Mouse (Mus musculus) heart, embryonic 12.5 days (tissue): Measurements from ENCODE around the gene Prom2. TPM values are rescaled to one million over a fixed set of nuclear protein-coding genes. Genes with fewer than 3 reads are reported as not detected.
A peak's percentile ranks its signal among the peaks of the same experiment; 100 is the strongest.

Experiments
- ATAC-seq: fragments of 200-750 bp; cut with Nextera tagmentation; 2 replicates; pipeline ENCODE4 v1.8.0; 2017; ENCODE audit warnings: moderate TSS enrichment, moderate library complexity; ENCODE audit not compliant: insufficient number of reproducible peaks, low FRiP score
- H3K27ac ChIP-seq: fragments of 300-500 bp; sonication (generic); 2 replicates; pipeline ENCODE4 v1.5.1; 2016; ENCODE audit warnings: mild to moderate bottlenecking, moderate library complexity; ENCODE audit not compliant: poor library complexity, severe bottlenecking
- H3K27me3 ChIP-seq: fragments of 300-500 bp; sonication (generic); replicated peaks from 2 replicates; pipeline ENCODE4 v1.6.1; 2016; ENCODE audit warnings: mild to moderate bottlenecking, moderate library complexity
- H3K36me3 ChIP-seq: fragments of 300-500 bp; sonication (generic); 2 replicates; pipeline ENCODE4 v1.6.1; 2016; ENCODE audit warnings: mild to moderate bottlenecking, moderate library complexity
- H3K4me1 ChIP-seq: fragments of 300-500 bp; sonication (generic); replicated peaks from 2 replicates; pipeline ENCODE4 v1.6.1; 2016; ENCODE audit warnings: mild to moderate bottlenecking
- H3K4me2 ChIP-seq: fragments of 300-500 bp; sonication (generic); 2 replicates; pipeline ENCODE4 v1.6.1; 2016; ENCODE audit warnings: mild to moderate bottlenecking, moderate library complexity
- H3K4me3 ChIP-seq: fragments of 300-500 bp; sonication (generic); 2 replicates; pipeline ENCODE4 v1.5.1; 2016; ENCODE audit warnings: mild to moderate bottlenecking
- H3K9ac ChIP-seq: fragments of 300-500 bp; sonication (generic); 2 replicates; pipeline ENCODE4 v1.6.1; 2016; ENCODE audit warnings: mild to moderate bottlenecking, moderate library complexity
- H3K9me3 ChIP-seq: fragments of 300-500 bp; sonication (generic); replicated peaks from 2 replicates; pipeline ENCODE4 v1.6.1; 2016; ENCODE audit warnings: mild to moderate bottlenecking, moderate library complexity
- WGBS: fragments of 180-500 bp; shearing (Covaris S2); methylation state at CpG from one replicate; pipeline ENCODE4 v1.1.7; 2016; 5-methylcytosine and 5-hydroxymethylcytosine counted together
- polyA plus RNA-seq: library from polyadenylated mRNA; unstranded; fragments of >200 nt; fragmentation: Nextera tagmentation; extraction: Ambion mirVana; gene quantifications from 2 replicates; pipeline ENCODE4 v1.2.1, GENCODE M21; 2016

The Prom2 gene
- polyA plus RNA-seq, result 0.19 and 0.21 TPM in 2 replicates

GRCm38 (mm10) chr2:127541185-127541584 lies at the start of gene Prom2:
Gene Prom2 (minus strand): TSS chr2:127541467.
- Histone ChIP-seq H3K27ac (no peak within 1 kb of the TSS), H3K9me3 (no peaks in the 10 kb centered on the region), H3K4me2 (peak within 1 kb of the TSS; percentile 37), H3K27me3 (peaks cover 89% of the 10 kb centered on the region), H3K4me3 (peak within 1 kb of the TSS; percentile 15), H3K9ac (no peak within 1 kb of the TSS), H3K4me1 (0 out of 2 replicates have a peak, but pooled peaks cover 6% of the 10 kb centered on the region), H3K36me3 (no peaks in the 10 kb centered on the region)
- 0 out of 2 replicates have a peak, but pooled peaks have one; percentile 27 for ATAC-seq
- 2% methylated on average over 29 of the region's 29 CpGs for WGBS

DNA sequence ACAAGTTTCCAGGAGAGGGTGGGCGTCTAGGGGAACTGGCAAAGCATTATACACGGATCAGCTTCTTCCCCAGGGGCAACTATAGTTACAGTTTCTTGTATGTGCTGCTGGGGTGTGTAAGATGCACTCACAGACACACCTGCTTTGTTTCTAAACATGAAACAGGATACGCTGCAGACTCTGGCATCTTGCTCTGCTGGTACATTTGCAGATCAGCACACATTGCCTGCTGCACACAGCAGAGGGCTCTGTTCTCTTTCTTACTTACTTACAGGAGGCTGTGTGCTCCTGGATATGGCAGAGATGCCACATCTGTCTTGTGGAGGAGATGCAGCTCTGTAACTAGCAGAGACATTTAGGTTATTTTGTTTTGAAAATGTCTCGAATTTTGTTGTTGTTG lies 49.6 kb upstream of the Prom2 start:
- H3K4me2 ChIP-seq, result no peak overlapping the region
- H3K9me3 ChIP-seq, result no peaks in the 10 kb centered on the region
- H3K27me3 ChIP-seq, result no peaks in the 10 kb centered on the region
- no peak overlapping the region for H3K27ac ChIP-seq
- H3K9ac ChIP-seq, result no peak overlapping the region
- ATAC-seq, result no peak
- WGBS, result 67% methylated on average over 4 of the region's 4 CpGs
- peaks cover 46% of the 10 kb centered on the region for H3K36me3 ChIP-seq
- no peak overlapping the region for H3K4me3 ChIP-seq
- H3K4me1 ChIP-seq, result peaks cover 20% of the 10 kb centered on the region

DNA sequence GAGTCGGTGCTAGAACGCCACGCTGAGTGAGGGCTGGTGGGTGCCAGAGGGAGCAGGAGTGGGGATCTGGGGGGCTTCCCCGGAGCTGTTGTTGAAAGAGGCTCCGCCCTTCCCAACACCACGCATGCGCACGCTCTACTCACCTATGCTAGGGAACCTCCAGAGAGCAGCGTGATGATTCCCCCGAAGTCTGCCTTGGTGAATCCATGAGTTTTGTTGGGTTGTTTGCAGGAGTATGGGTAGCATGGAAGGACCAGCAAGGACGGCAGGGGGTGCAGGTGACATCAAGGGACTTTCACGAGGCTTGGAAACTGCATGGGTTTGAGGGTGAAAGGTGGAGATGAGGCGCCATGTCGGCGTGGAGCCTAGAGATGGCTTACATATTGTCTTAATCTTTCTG lies 48.9 kb upstream of the Prom2 start:
- 67% methylated on average over 15 of the region's 15 CpGs for WGBS
- no peak for ATAC-seq

GRCm38 (mm10) chr2:127588897-127589296 lies 47.6 kb upstream of the Prom2 start:
- H3K9me3 ChIP-seq, result no peaks in the 10 kb centered on the region
- H3K27me3 ChIP-seq, result no peaks in the 10 kb centered on the region
- 92% methylated on average over 9 of the region's 9 CpGs for WGBS
- H3K4me3 ChIP-seq, result no peak overlapping the region
- H3K36me3 ChIP-seq, result peaks cover 27% of the 10 kb centered on the region
- no peak overlapping the region for H3K4me2 ChIP-seq
- H3K27ac ChIP-seq, result no peak overlapping the region
- peaks cover 26% of the 10 kb centered on the region for H3K4me1 ChIP-seq
- no peak for ATAC-seq
- no peak overlapping the region for H3K9ac ChIP-seq

More for the DNA sequence above, 48.9 kb upstream of the Prom2 start:
- H3K9me3 ChIP-seq, result no peaks in the 10 kb centered on the region
- H3K4me3 ChIP-seq, result no peak overlapping the region
- H3K36me3 ChIP-seq, result peaks cover 39% of the 10 kb centered on the region
- no peak overlapping the region for H3K27ac ChIP-seq
- no peak overlapping the region for H3K9ac ChIP-seq
- H3K4me1 ChIP-seq, result peaks cover 20% of the 10 kb centered on the region
- peak overlapping the region; percentile 20; the same call in 1 of the 2 replicates for H3K4me2 ChIP-seq
- no peaks in the 10 kb centered on the region for H3K27me3 ChIP-seq

DNA sequence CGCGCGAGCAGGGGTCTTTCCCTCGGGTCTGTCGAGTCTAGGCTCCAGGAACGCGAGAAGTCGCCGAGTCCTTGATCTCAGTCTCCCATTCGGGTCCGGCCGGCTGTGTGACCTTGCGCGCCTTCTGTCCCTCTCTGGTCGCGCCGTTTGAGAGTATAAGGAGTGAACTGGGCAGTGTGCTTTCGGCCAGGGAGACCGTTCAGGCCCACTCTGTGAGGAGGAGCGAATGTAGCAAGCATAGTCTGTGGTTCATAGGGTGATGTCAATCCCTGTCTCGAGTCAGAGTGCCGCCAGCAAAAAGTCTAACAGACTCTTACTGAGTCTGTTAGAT lies 46.2 kb upstream of the Prom2 start:
- Histone ChIP-seq H3K9me3 (no peaks in the 10 kb centered on the region), H3K36me3 (peaks cover 18% of the 10 kb centered on the region), H3K4me2 (peak overlapping the region; percentile 65), H3K9ac (peak overlapping the region; percentile 82), H3K4me3 (peak overlapping the region; percentile 83), H3K27me3 (no peaks in the 10 kb centered on the region), H3K27ac (peak overlapping the region; percentile 86), H3K4me1 (peaks cover 28% of the 10 kb centered on the region)
- no peak; the same call in 1 of the 2 replicates for ATAC-seq
- under 1% methylated on average over 22 of the region's 22 CpGs for WGBS

GRCm38 (mm10) chr2:127586694-127587513 lies 45.6 kb upstream of the Prom2 start, which contains the start of the genes Zfp661 and Mrps5:
Gene Zfp661 (minus strand): TSS chr2:127587094.
Gene Mrps5 (plus strand): TSS chr2:127587222.
- H3K27me3 ChIP-seq, result no peaks in the 10 kb centered on the region
- ATAC-seq, result peak; percentile 86
- peak within 1 kb of the TSS; percentile 82 for H3K9ac ChIP-seq
- peak within 1 kb of the TSS; percentile 83 for H3K4me3 ChIP-seq
- H3K4me2 ChIP-seq, result peak within 1 kb of the TSS; percentile 65
- H3K4me1 ChIP-seq, result peaks cover 28% of the 10 kb centered on the region
- no peaks in the 10 kb centered on the region for H3K9me3 ChIP-seq
- peak within 1 kb of the TSS; percentile 86 for H3K27ac ChIP-seq
- peaks cover 12% of the 10 kb centered on the region for H3K36me3 ChIP-seq
- WGBS, result 5% methylated on average over 39 of the region's 39 CpGs

- no peak overlapping the region for H3K27ac ChIP-seq
- H3K9ac ChIP-seq, result peak overlapping the region; percentile 79
- H3K27me3 ChIP-seq, result no peaks in the 10 kb centered on the region
- peaks cover 25% of the 10 kb centered on the region for H3K4me1 ChIP-seq
- H3K4me3 ChIP-seq, result peak overlapping the region; percentile 67
- ATAC-seq, result peak; percentile 86
- no peaks in the 10 kb centered on the region for H3K9me3 ChIP-seq
- WGBS, result under 1% methylated on average over 24 of the region's 24 CpGs
- H3K4me2 ChIP-seq, result peak overlapping the region; percentile 88
- H3K36me3 ChIP-seq, result no peaks in the 10 kb centered on the region
Observed at GRCm38 (mm10) chr2:127584436-127584858, 43.2 kb upstream of the Prom2 start.

- no peak for ATAC-seq
- H3K4me1 ChIP-seq, result no peaks in the 10 kb centered on the region
- WGBS, result 57% methylated on average over 1 of the region's 1 CpGs
- H3K9me3 ChIP-seq, result peaks cover 12% of the 10 kb centered on the region
- H3K4me2 ChIP-seq, result no peak overlapping the region
- H3K9ac ChIP-seq, result no peak overlapping the region
- H3K27ac ChIP-seq, result no peak overlapping the region
- H3K27me3 ChIP-seq, result no peaks in the 10 kb centered on the region
- peaks cover 24% of the 10 kb centered on the region for H3K36me3 ChIP-seq
- no peak overlapping the region for H3K4me3 ChIP-seq
Observed at GRCm38 (mm10) chr2:127573322-127573721, 32.1 kb upstream of the Prom2 start.

- peak; percentile 79 for ATAC-seq
- 13% methylated on average over 18 of the region's 18 CpGs for WGBS
- H3K9me3 ChIP-seq, result no peaks in the 10 kb centered on the region
- no peaks in the 10 kb centered on the region for H3K4me1 ChIP-seq
- no peak overlapping the region for H3K4me3 ChIP-seq
- no peak overlapping the region for H3K27ac ChIP-seq
- peak overlapping the region; percentile 30; the same call in 1 of the 2 replicates for H3K4me2 ChIP-seq
- H3K27me3 ChIP-seq, result peaks cover 29% of the 10 kb centered on the region
- H3K36me3 ChIP-seq, result no peaks in the 10 kb centered on the region
- no peak overlapping the region for H3K9ac ChIP-seq
Observed at GRCm38 (mm10) chr2:127559070-127559966, 18.1 kb upstream of the Prom2 start.

DNA sequence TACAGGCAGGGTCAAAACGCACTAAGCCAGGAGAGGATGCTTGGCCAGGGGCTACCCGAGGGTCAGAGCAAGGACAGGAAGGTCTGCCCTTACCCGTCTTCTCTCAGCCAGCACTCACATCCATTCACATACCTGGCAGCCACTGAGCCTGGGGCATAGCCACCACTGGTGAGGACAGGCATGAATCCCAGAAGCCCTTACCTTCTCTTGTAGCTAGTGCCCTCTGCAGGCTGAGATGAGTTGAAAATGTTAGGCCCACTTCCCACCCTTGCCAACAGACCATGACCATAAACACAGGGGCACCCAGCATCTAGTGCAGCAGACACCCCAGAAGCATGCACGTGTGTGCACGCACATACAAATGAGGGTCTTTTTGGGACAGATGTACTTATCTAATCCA lies 9.8 kb upstream of the Prom2 start:
- WGBS, result 48% methylated on average over 5 of the region's 5 CpGs
- 0 out of 2 replicates have a peak, but pooled peaks have one; percentile 29 for ATAC-seq
- Histone ChIP-seq H3K27ac (no peak overlapping the region), H3K4me3 (no peak overlapping the region), H3K4me2 (no peak overlapping the region), H3K27me3 (peaks cover 3% of the 10 kb centered on the region; the same call in 1 of the 2 replicates), H3K36me3 (no peaks in the 10 kb centered on the region), H3K9ac (no peak overlapping the region), H3K9me3 (no peaks in the 10 kb centered on the region), H3K4me1 (no peaks in the 10 kb centered on the region)

DNA sequence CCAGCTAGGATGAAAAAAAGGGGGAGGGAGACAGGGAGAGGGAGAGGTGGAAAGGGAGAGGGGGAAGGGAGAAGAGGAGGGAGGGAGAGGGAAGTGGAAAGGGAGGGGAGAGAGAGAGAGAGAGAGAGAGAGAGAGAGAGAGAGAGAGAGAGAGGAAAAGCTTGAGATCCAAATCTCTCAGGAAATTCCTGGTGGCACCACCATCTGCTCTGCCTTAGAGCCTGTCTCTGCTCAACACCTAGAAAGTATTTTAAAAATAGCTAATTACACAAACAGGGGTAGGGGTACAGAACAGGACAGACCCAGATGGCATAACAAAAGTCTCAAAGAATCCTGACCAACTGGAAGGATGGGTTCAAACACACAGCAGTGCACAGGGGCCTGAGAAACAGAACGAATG lies 9.2 kb upstream of the Prom2 start:
- 77% methylated on average over 1 of the region's 1 CpGs for WGBS
- ATAC-seq, result no peak
- Histone ChIP-seq H3K9ac (no peak overlapping the region), H3K27me3 (peaks cover 3% of the 10 kb centered on the region; the same call in 1 of the 2 replicates), H3K4me1 (no peaks in the 10 kb centered on the region), H3K36me3 (no peaks in the 10 kb centered on the region), H3K9me3 (no peaks in the 10 kb centered on the region), H3K4me2 (no peak overlapping the region), H3K4me3 (no peak overlapping the region), H3K27ac (no peak overlapping the region)
